Mouse (Mus musculus): ENCODE data around the gene Fhod1.

GRCm38 (mm10) chr8:105339886-105340635, 7.7 kb downstream of the Fhod1 start:
- no peak for TF ChIP-seq CTCF (IDR thresholded peaks at IDR 0.05; ENCODE audit: low read depth)
- no peak for TF ChIP-seq EP300 (IDR thresholded peaks at IDR 0.05; ENCODE audit: low read depth)
